Mouse (Mus musculus) cerebellum, adult 11-12 months (tissue): ENCODE data around the gene Cd8a.

Experiments
- DNase-seq: peaks from one replicate; pipeline ENCODE4 v3.0.0; 2022

The Cd8a gene

GRCm38 (mm10) chr6:71372041-71372720 is 1.0 kb upstream of the Cd8a start:
- DNase-seq: no peak

GRCm38 (mm10) chr6:71374311-71374829 is 1.1 kb downstream of the Cd8a start:
- DNase-seq: no peak

- no peak for DNase-seq
These were observed 1.7 kb downstream of the Cd8a start for GRCm38 (mm10) chr6:71374921-71375320.

DNA sequence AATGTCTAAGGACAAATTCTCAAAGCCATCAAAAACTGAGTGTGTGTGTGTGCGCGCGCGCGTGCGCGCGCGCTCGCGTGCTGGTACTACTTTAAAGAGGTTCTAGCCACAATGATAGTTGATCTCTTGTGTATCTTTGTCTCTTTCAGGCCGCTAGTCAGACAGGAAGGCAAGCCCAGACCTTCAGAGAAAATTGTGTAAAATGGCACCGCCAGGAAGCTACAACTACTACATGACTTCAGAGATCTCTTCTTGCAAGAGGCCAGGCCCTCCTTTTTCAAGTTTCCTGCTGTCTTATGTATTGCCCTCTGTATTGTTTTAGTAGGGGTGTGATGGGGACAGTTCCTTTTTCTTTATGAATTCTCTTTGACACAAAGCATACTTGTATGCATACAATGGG is 3.5 kb downstream of the Cd8a start:
- DNase-seq: no peak

DNA sequence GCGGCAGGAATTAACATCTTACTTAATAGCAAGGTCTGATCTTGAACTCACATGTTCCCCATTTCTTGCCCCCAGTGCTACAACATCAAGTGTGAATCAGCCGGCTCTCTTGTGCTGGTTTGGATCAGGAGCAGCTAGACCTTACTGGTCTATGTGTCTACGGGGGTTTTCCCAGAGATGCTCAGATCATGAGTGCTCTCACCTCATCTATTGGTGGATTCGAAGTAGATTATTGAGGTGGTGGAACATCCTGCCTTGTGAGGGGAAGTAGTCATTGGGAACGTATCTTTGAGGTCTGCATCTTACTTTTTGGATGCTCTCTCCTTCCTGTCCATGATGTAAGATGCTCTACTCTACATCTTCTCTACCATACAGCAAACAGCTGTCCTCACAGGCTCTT is 8.4 kb downstream of the Cd8a start:
- DNase-seq: no peak

DNA sequence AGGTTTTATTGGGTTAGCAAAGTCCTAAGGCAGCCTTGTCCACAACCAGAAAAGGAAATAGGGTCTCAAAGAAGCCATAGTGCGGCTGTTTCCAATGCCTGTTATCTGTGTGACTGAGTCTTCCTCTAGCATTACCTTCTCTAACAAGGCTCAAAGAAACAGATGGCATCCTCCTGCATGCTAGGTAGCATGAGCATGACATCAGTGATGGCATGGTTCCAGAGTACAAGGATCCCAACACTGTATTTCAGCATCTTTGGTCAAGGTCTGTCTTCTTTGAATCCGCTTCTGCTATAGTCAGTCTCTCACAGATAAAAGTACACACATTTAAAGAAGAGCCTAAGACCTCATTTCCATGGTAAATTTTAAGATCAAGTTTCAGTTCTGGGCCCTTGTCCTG is 17.3 kb downstream of the Cd8a start:
- peak; percentile 85 for DNase-seq

- no peak for DNase-seq
These were observed 22.8 kb downstream of the Cd8a start for GRCm38 (mm10) chr6:71396016-71396415.

DNA sequence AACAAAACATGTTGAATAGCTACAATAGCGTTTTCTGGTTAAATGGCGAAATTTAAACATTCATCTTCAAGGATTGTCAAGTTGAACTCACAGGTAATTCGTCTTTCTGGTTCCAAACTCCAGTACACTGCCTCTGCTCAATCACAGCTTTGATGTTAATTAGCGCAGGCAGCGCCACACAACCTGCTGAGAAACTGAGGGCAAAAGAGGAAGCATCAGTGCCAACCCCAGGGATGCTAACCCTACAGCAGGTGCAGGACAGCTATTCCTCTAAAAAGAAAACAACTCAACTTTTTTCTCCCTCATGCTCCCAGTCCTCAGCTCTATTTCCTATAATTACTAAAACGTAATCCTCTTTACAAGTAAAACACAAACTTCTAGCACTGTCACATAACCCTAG is 23.5 kb downstream of the Cd8a start:
- peak; percentile 54 for DNase-seq

DNA sequence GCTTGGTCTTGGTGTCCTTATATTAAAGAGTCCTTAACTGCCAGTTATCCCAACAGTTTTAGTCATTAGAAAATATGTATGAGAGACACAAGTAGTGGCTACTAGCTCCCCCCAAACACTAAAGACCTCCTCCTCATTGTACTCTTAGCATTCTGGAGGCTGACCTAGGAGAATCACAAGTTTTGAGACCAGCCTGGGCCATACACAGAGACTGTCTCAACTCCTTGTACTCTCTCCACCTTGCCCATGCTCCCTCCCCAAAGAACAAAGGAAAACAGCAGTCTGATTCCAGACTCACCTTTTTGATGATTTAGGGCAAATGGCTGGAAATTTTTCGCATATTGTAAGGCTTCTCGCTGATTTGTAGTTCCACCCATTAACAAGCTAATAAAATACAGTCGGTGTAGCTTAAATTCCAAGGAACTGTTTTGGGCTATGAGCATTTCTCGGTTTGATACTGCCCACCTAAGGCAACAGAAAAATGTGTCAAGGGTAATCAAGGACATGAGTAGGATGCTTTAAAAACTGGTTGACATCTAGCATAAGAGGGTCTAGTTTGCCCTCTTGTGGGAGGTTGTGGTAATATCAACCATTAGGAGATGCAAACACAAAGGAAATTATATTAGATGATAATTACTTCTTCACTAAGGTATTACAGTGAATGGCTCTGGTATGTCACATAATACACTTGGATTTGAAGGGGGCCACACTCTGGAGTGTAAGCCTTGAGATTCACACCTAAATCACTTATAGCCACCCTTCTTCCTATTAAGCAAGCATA is 25.8 kb downstream of the Cd8a start:
- DNase-seq: no peak

GRCm38 (mm10) chr6:71414624-71415023 is 41.4 kb downstream of the Cd8a start:
- DNase-seq: peak; percentile 69

- no peak for DNase-seq
These were observed 42.2 kb downstream of the Cd8a start for GRCm38 (mm10) chr6:71415446-71415845.

DNA sequence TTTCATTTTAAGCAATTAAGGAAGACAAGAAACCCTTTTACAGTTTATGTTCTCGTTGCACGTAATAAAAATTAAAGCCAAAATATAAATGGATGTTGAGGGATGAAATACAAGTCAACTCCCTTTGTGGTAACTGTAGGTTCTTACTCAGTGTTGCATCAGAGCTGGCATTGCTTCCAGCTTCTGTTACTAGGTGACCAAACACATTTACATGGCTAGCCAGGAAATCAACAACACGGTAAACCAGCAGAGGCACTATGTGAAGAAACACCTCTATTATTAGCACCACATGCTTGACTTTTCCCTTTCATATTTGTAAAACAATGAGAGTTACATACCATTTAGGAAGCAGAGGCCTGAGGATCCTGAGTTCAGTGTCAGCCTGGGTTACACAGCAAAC is 45.6 kb downstream of the Cd8a start:
- no peak for DNase-seq

DNA sequence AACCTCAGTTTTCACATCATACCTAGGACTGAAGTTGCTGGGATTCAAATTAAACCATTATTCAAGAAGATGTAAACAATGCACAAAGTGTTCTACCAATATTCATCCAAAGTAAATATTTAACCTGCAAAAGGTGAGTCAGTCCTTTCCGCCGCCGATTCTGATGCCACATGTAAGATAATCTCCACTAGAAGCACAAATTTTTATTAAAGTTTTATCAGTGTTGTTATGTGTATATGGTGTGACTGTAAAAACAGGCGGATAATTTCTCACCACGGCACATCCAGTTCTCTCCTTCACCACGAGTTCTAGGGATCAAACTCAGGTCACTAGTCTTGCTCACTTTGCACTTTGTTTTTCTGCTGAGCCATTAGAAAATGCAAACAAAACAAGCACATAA is 47.6 kb downstream of the Cd8a start:
- DNase-seq: no peak

DNA sequence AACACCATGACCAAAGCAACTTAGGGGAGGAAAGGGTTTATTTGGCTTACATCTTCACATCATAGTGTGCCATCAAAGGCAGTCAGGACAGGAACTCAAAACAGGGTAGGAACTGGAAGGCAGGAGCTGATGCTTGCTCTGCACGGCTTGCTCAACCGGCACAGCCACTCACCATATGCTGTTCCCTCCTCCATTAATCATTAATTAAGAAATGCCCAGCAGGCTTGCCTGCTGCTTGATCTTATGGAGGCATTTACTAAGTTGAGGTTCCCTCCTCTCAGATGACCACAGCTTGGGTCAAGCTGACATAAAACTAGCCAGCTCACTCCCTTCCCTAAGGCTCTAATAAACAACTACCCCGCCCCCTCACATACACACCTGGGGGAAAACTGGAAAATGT is 48.9 kb downstream of the Cd8a start:
- no peak for DNase-seq

GRCm38 (mm10) chr6:71423116-71423515 is 49.9 kb downstream of the Cd8a start:
- no peak for DNase-seq

GRCm38 (mm10) chr6:71425681-71426080 is 52.5 kb downstream of the Cd8a start:
- DNase-seq: no peak

GRCm38 (mm10) chr6:71427996-71428725 is 54.9 kb downstream of the Cd8a start:
- no peak for DNase-seq
